In the genomic region with DNA sequence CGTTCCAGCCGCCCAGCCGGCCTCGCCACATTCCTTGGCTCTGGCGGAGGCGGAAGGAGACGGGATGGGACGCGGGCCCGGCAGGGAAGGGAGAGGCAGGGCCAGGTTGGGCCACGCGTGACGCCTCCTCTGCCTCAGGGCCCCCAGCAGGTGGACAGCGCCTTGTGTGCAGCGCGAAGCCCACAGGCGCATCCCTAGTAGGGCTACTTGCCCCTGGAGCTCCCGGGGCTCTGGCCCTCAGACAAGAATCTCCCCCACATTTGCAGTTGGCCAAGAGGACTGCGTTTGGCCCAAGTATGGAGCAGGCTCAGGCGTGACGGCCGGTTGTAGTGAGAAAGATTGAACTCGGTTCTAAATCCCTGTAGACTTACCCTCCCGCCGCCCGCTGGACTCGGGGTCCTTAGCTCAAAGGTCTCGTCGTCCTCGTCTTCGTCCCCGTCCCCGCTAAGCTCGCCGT, we compare ENCODE assay signal across 9 mouse cellular contexts. TPM values are rescaled to one million over a fixed set of nuclear protein-coding genes. Genes with fewer than 3 reads are reported as not detected.
DNase-seq lines count a peak whose midpoint lies in the region; ATAC-seq lines count a peak whose summit lies in the region.
"Had no signal": no experiment of that assay in that cellular context is flagged by ENCODE, and none has a peak within 500 bp of the region (broad histone marks: within the 10 kb centered on the region; RNA-seq: fewer than 3 reads in every experiment).

Cntnap1 (plus strand) TSS at position 170 of the 457 bp plus-strand sequence.

- peak within 1 kb of the TSS; percentile 64 for H3K4me3 ChIP-seq in forebrain, embryonic 16.5 days (replicated peaks; ENCODE audit: low read length)
- peak within 1 kb of the TSS; percentile 82 for H3K4me3 ChIP-seq in hindbrain, embryonic 15.5 days
- H3K4me3 ChIP-seq in limb, embryonic 10.5 days: peak within 1 kb of the TSS; percentile 69
- peak within 1 kb of the TSS; percentile 72 for H3K4me3 ChIP-seq in midbrain, embryonic 16.5 days (ENCODE audit: low read depth, low read length)

- H3K36me3 ChIP-seq in forebrain, embryonic 16.5 days (ENCODE audit: control insufficient read depth, insufficient read depth): peaks cover 2% of the 10 kb centered on the region; the same call in 1 of the 2 replicates
- peaks cover 20% of the 10 kb centered on the region for H3K36me3 ChIP-seq in hindbrain, embryonic 15.5 days
- no peaks in the 10 kb centered on the region; the same call in 1 of the 2 replicates for H3K36me3 ChIP-seq in limb, embryonic 10.5 days
- peaks cover 4% of the 10 kb centered on the region; the same call in 1 of the 2 replicates for H3K36me3 ChIP-seq in midbrain, embryonic 16.5 days (ENCODE audit: control insufficient read depth, insufficient read depth, low read length)

- peaks cover 41% of the 10 kb centered on the region for H3K27me3 ChIP-seq in forebrain, embryonic 16.5 days (replicated peaks; ENCODE audit: control insufficient read depth, insufficient read depth, low read length)
- peaks cover 40% of the 10 kb centered on the region for H3K27me3 ChIP-seq in hindbrain, embryonic 15.5 days
- peaks cover 92% of the 10 kb centered on the region for H3K27me3 ChIP-seq in limb, embryonic 10.5 days (ENCODE audit: low read depth, poor library complexity, severe bottlenecking)
- H3K27me3 ChIP-seq in midbrain, embryonic 16.5 days (ENCODE audit: control insufficient read depth, insufficient read depth, low read depth, low read length): peaks cover 40% of the 10 kb centered on the region

- WGBS in forebrain, embryonic 16.5 days: 1% methylated on average over 33 of the region's 35 CpGs
- under 1% methylated on average over 35 of the region's 35 CpGs for WGBS in hindbrain, embryonic 15.5 days
- WGBS in limb, embryonic 10.5 days: under 1% methylated on average over 35 of the region's 35 CpGs
- under 1% methylated on average over 35 of the region's 35 CpGs for WGBS in midbrain, embryonic 16.5 days

- no peaks in the 10 kb centered on the region for H3K9me3 ChIP-seq in forebrain, embryonic 16.5 days (ENCODE audit: control insufficient read depth, low read length)
- H3K9me3 ChIP-seq in hindbrain, embryonic 15.5 days: no peaks in the 10 kb centered on the region
- no peaks in the 10 kb centered on the region for H3K9me3 ChIP-seq in limb, embryonic 10.5 days (replicated peaks)
- H3K9me3 ChIP-seq in midbrain, embryonic 16.5 days (replicated peaks; ENCODE audit: control insufficient read depth, low read length, poor library complexity, severe bottlenecking): no peaks in the 10 kb centered on the region

- peak within 1 kb of the TSS; percentile 68 for H3K4me2 ChIP-seq in forebrain, embryonic 16.5 days (ENCODE audit: low read length)
- H3K4me2 ChIP-seq in hindbrain, embryonic 15.5 days: peak within 1 kb of the TSS; percentile 81
- H3K4me2 ChIP-seq in midbrain, embryonic 16.5 days (ENCODE audit: low read length): peak within 1 kb of the TSS; percentile 68

- H3K4me1 ChIP-seq in forebrain, embryonic 16.5 days (replicated peaks; ENCODE audit: control insufficient read depth, insufficient read depth, low read length): peaks cover 45% of the 10 kb centered on the region
- H3K4me1 ChIP-seq in hindbrain, embryonic 15.5 days (replicated peaks): peaks cover 60% of the 10 kb centered on the region
- peaks cover 67% of the 10 kb centered on the region for H3K4me1 ChIP-seq in limb, embryonic 10.5 days
- peaks cover 50% of the 10 kb centered on the region for H3K4me1 ChIP-seq in midbrain, embryonic 16.5 days (ENCODE audit: control insufficient read depth, insufficient read depth, low read length)

- peak within 1 kb of the TSS; percentile 41; the same call in 1 of the 2 replicates for H3K27ac ChIP-seq in forebrain, embryonic 16.5 days (ENCODE audit: low read length)
- peak within 1 kb of the TSS; percentile 82 for H3K27ac ChIP-seq in hindbrain, embryonic 15.5 days (replicated peaks)
- H3K27ac ChIP-seq in limb, embryonic 10.5 days: peak within 1 kb of the TSS; percentile 73
- H3K27ac ChIP-seq in midbrain, embryonic 16.5 days (ENCODE audit: low read length): peak within 1 kb of the TSS; percentile 68

- DNase-seq in cerebellum, adult 11 months: peak; percentile 68
- no peak for DNase-seq in cerebellum, postnatal 4 days (ENCODE audit: low spot score in 2 of 2)
- DNase-seq in adrenal gland, postnatal 25 days: peak; percentile 73
- DNase-seq in limb, embryonic 10.5 days (ENCODE audit: low spot score): no peak
- no peak for DNase-seq in frontal cortex, postnatal 36 days (ENCODE audit: low spot score in 2 of 2)

- no peak for ATAC-seq in forebrain, embryonic 16.5 days
- ATAC-seq in hindbrain, embryonic 15.5 days (ENCODE audit: low FRiP score, low read depth): no peak
- no peak for ATAC-seq in midbrain, embryonic 16.5 days

- peak within 1 kb of the TSS; percentile 67 for H3K9ac ChIP-seq in forebrain, embryonic 16.5 days (replicated peaks; ENCODE audit: low read depth, low read length)
- H3K9ac ChIP-seq in hindbrain, embryonic 15.5 days: peak within 1 kb of the TSS; percentile 68
- H3K9ac ChIP-seq in midbrain, embryonic 16.5 days (ENCODE audit: low read depth, low read length): peak within 1 kb of the TSS; percentile 75

RNA-seq across cellular contexts. Expression of gene Cntnap1, which starts in this region (rescaled TPM):
- 6.6 and 9.1 TPM in 2 replicates for total RNA-seq in adrenal gland, postnatal 25 days (2021)
- 0.77 and 1.5 TPM in 2 replicates for polyA plus RNA-seq in forebrain, embryonic 16.5 days (2015; fragmentation: Nextera tagmentation; extraction: Ambion mirVana)
- polyA plus RNA-seq in hindbrain, embryonic 15.5 days (2015; fragmentation: Nextera tagmentation; extraction: Ambion mirVana): 7.5 and 8.0 TPM in 2 replicates
- polyA plus RNA-seq in limb, embryonic 10.5 days (2016; fragmentation: Nextera tagmentation; extraction: Ambion mirVana): 0.04 and 0.09 TPM in 2 replicates
- polyA plus RNA-seq in midbrain, embryonic 16.5 days (2015; fragmentation: Nextera tagmentation; extraction: Ambion mirVana): 4.2 and 4.7 TPM in 2 replicates
- total RNA-seq: neutrophil, adult 5-6 weeks had no signal

Comparison
In these comparisons a context has a peak if more than half of its experiments do, and no peak if none do; other contexts are left out.
1. DNase-seq: peak in cerebellum, adult 11 months (single experiment) and adrenal gland, postnatal 25 days (single experiment); none in cerebellum, postnatal 4 days (0 of 2), limb, embryonic 10.5 days (single experiment) and frontal cortex, postnatal 36 days (0 of 2).
2. Peak in every context shown above with its lines, with median percentiles within 50 percentile points of each other: H3K27ac ChIP-seq, H3K4me2 ChIP-seq, H3K4me3 ChIP-seq and H3K9ac ChIP-seq.